Mouse (Mus musculus): ENCODE measurements around the gene Sgce.
"Not testable (repeated sequence)": the region's sequence is repeated elsewhere in the genome, so short reads cannot be mapped to it uniquely, and the experiment has no call there.

- TF ChIP-seq CTCF (conservative IDR thresholded peaks at IDR 0.05; ENCODE audit: low read length); POU5F1 (IDR thresholded peaks at IDR 0.05; ENCODE audit: borderline replicate concordance, low read length): not testable (repeated sequence)
Observed at GRCm38 (mm10) chr6:4761415-4762142, 14.6 kb upstream of the Sgce start.
